9 mouse cellular contexts compared by ENCODE assay signal in genomic region chr19:5302455-5302854, GRCm38 (mm10). TPM values are rescaled to one million over a fixed set of nuclear protein-coding genes. Genes with fewer than 3 reads are reported as not detected.
DNase-seq lines count a peak whose midpoint lies in the region; ATAC-seq and TF ChIP-seq lines count a peak whose summit lies in the region.
"Had no signal": no experiment of that assay in that cellular context is flagged by ENCODE, and none has a peak within 500 bp of the region (broad histone marks: within the 10 kb centered on the region; RNA-seq: fewer than 3 reads in every experiment).

No protein-coding gene starts in this region.

- peak; percentile 74 for DNase-seq in adrenal gland, postnatal 14 days
- no peak for DNase-seq in adrenal gland, postnatal 4 days (ENCODE audit: low spot score in 2 of 2)
- no peak for DNase-seq in left cerebral cortex, adult 2 months (ENCODE audit: extremely low spot score in 1 of 2, low spot score in 2 of 2)
- DNase-seq in left cerebral cortex, adult 11 months (ENCODE audit: low spot score), result no peak
- DNase-seq in Muller cell, postnatal 12 days (ENCODE audit: inconsistent ontology term), result peak; percentile 54
- peak; percentile 19 for DNase-seq in gastrocnemius, postnatal 25 days
- peak; percentile 67 for DNase-seq in liver, postnatal 0 days
- DNase-seq in splenic B cell, adult 2 months (ENCODE audit: low read depth, low spot score), result peak; percentile 84

- no peak for TF ChIP-seq EP300 in liver, postnatal 0 days (IDR thresholded peaks at IDR 0.05; ENCODE audit: low read depth)

- no peak overlapping the region for H3K4me3 ChIP-seq in left cerebral cortex, adult 2 months
- H3K4me3 ChIP-seq in liver, postnatal 0 days (ENCODE audit: low read depth, low read length), result no peak overlapping the region
- H3K4me3 ChIP-seq: hindbrain, embryonic 15.5 days had no signal

- no peak overlapping the region for H3K4me2 ChIP-seq in liver, postnatal 0 days (ENCODE audit: low read depth, low read length)
- H3K4me2 ChIP-seq: hindbrain, embryonic 15.5 days had no signal

- ATAC-seq in liver, postnatal 0 days, result no peak

- H3K9ac ChIP-seq in liver, postnatal 0 days (replicated peaks), result no peak overlapping the region
- H3K9ac ChIP-seq: hindbrain, embryonic 15.5 days had no signal

- intact Hi-C loops in left cerebral cortex, adult 2 months (cut with DNase I), result loop anchor here (2.0 kb wide), 1 partner anchor 46 kb away; the partner anchor contains the start of gene Cst6

- no peaks in the 10 kb centered on the region for H3K36me3 ChIP-seq in liver, postnatal 0 days (replicated peaks; ENCODE audit: insufficient read depth, low read length)
- no peaks in the 10 kb centered on the region for H3K36me3 ChIP-seq in splenic B cell, adult 2 months (ENCODE audit: control insufficient read depth, insufficient read depth, low read length, poor library complexity, severe bottlenecking)

- 8% methylated on average over 4 of the region's 4 CpGs for WGBS in liver, postnatal 0 days (ENCODE audit: insufficient replicate concordance)

- peak; percentile 64 for TF ChIP-seq CTCF in left cerebral cortex, adult 2 months (IDR thresholded peaks at IDR 0.05)
- TF ChIP-seq CTCF in liver, postnatal 0 days (IDR thresholded peaks at IDR 0.05; ENCODE audit: low read depth), result peak; percentile 79

- no peak overlapping the region for H3K27ac ChIP-seq in left cerebral cortex, adult 2 months
- H3K27ac ChIP-seq in liver, postnatal 0 days (ENCODE audit: low read depth), result no peak overlapping the region
- H3K27ac ChIP-seq: hindbrain, embryonic 15.5 days had no signal

- peaks cover 10% of the 10 kb centered on the region for H3K27me3 ChIP-seq in liver, postnatal 0 days (ENCODE audit: insufficient read depth, low read length)
- no peaks in the 10 kb centered on the region for H3K27me3 ChIP-seq in splenic B cell, adult 2 months (ENCODE audit: control insufficient read depth, insufficient read depth, low read length, poor library complexity, severe bottlenecking)
- H3K27me3 ChIP-seq: hindbrain, embryonic 15.5 days had no signal

- H3K9me3 ChIP-seq in liver, postnatal 0 days (ENCODE audit: low read length), result 0 out of 2 replicates have a peak, but pooled peaks cover 3% of the 10 kb centered on the region
- H3K9me3 ChIP-seq: hindbrain, embryonic 15.5 days had no signal

- peaks cover 5% of the 10 kb centered on the region; the same call in 1 of the 2 replicates for H3K4me1 ChIP-seq in liver, postnatal 0 days (ENCODE audit: insufficient read depth)

RNA-seq across cellular contexts. Expression of gene Gal3st3, which starts 4.3 kb away (rescaled TPM):
- 0.22 and 0.49 TPM in 2 replicates for total RNA-seq in adrenal gland, postnatal 14 days (2021)
- under 1 TPM; 0.45 to 0.67 TPM for total RNA-seq in adrenal gland, postnatal 4 days (2021)
- 10 to 100 TPM; 78.0 to 80.9 TPM for total RNA-seq in left cerebral cortex, adult 2 months (2021)
- total RNA-seq in gastrocnemius, postnatal 25 days (2021), result not detected
- not detected in 2 replicates for polyA plus RNA-seq in liver, postnatal 0 days (2015; fragmentation: Nextera tagmentation; extraction: Ambion mirVana)

RNA-seq across cellular contexts. Expression of gene Sf3b2, which starts 7.2 kb away (rescaled TPM):
- total RNA-seq in adrenal gland, postnatal 14 days (2021), result 167 and 170 TPM in 2 replicates
- total RNA-seq in adrenal gland, postnatal 4 days (2021), result 100 to 1,000 TPM; 210 to 224 TPM
- 100 to 1,000 TPM; 194 to 201 TPM for total RNA-seq in left cerebral cortex, adult 2 months (2021)
- 10 to 100 TPM; 65.4 to 69.5 TPM for total RNA-seq in gastrocnemius, postnatal 25 days (2021)
- 80.7 and 93.7 TPM in 2 replicates for polyA plus RNA-seq in liver, postnatal 0 days (2015; fragmentation: Nextera tagmentation; extraction: Ambion mirVana)

RNA-seq across cellular contexts. Expression of gene Pacs1, which starts 29.5 kb away (rescaled TPM):
- 20.4 and 25.5 TPM in 2 replicates for total RNA-seq in adrenal gland, postnatal 14 days (2021)
- total RNA-seq in adrenal gland, postnatal 4 days (2021), result 10 to 100 TPM; 35.0 to 39.4 TPM
- total RNA-seq in left cerebral cortex, adult 2 months (2021), result 10 to 100 TPM; 57.5 to 61.2 TPM
- total RNA-seq in gastrocnemius, postnatal 25 days (2021), result 1 to 10 TPM; 5.6 to 6.5 TPM
- polyA plus RNA-seq in liver, postnatal 0 days (2015; fragmentation: Nextera tagmentation; extraction: Ambion mirVana), result 2.6 and 3.3 TPM in 2 replicates

RNA-seq across cellular contexts. Expression of gene Catsper1, which starts 33.1 kb away (rescaled TPM):
- not detected in 2 replicates for total RNA-seq in adrenal gland, postnatal 14 days (2021)
- not detected for total RNA-seq in adrenal gland, postnatal 4 days (2021)
- not detected for total RNA-seq in left cerebral cortex, adult 2 months (2021)
- total RNA-seq in gastrocnemius, postnatal 25 days (2021), result not detected
- not detected in 2 replicates for polyA plus RNA-seq in liver, postnatal 0 days (2015; fragmentation: Nextera tagmentation; extraction: Ambion mirVana)
- polyA plus RNA-seq: hindbrain, embryonic 15.5 days had no signal

RNA-seq across cellular contexts. Expression of gene Cst6, which starts 46.9 kb away (rescaled TPM):
- total RNA-seq in adrenal gland, postnatal 14 days (2021), result 1.3 and 2.8 TPM in 2 replicates
- total RNA-seq in adrenal gland, postnatal 4 days (2021), result 1 to 10 TPM; 2.6 to 3.4 TPM
- 10 to 100 TPM; 25.7 to 27.4 TPM for total RNA-seq in left cerebral cortex, adult 2 months (2021)
- total RNA-seq in gastrocnemius, postnatal 25 days (2021), result 10 to 100 TPM; 19.7 to 41.3 TPM
- not detected in 2 replicates for polyA plus RNA-seq in liver, postnatal 0 days (2015; fragmentation: Nextera tagmentation; extraction: Ambion mirVana)

Comparison
In these comparisons a context has a peak if more than half of its experiments do, and no peak if none do; other contexts are left out.
1. DNase-seq: peak in adrenal gland, postnatal 14 days (single experiment), Muller cell, postnatal 12 days (single experiment), gastrocnemius, postnatal 25 days (single experiment), liver, postnatal 0 days (single experiment) and splenic B cell, adult 2 months (single experiment); none in adrenal gland, postnatal 4 days (0 of 2), left cerebral cortex, adult 2 months (0 of 2) and left cerebral cortex, adult 11 months (single experiment).
2. RNA of gene Gal3st3, which starts 4.3 kb away (total RNA-seq): 78.0 to 80.9 TPM in left cerebral cortex, adult 2 months; 0.45 to 0.67 TPM in adrenal gland, postnatal 4 days, 0.22 to 0.49 TPM in adrenal gland, postnatal 14 days and not detected in gastrocnemius, postnatal 25 days; every median in the first group is over 10 times any median in the second.